14 mouse cellular contexts compared by ENCODE assay signal in the genomic region with DNA sequence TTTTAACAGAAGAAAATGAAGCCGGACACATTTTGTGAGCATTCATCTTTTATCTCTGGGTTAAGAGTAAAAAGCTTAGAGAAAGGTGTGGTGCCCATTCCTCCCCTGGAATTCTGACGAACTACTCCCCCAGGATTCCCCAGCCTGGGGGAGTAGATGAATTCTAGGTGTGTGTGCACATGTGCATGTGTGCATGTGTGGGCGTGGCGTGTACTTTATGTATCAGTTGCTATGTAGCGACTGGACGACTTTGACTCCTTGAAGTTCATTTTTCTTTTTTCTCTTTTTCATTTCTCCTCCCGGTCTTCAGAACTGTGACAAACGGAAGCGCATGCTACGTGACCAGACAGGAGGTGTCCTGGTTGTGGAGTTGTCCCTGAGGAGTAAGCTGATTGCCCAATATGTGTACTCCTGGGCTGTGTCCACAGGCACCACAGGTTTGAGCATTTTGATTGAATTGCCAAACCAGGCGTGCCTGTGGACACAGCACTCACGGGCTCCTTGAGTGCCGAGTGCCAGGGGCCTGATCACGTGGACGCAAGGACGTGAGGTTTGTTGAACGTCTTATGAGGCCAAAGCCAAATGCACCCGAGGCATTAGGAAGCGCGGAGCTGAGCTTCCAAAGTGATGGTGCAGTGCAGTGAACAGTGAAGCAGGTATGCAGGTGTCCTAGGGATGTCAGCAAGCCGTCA. TPM values are rescaled to one million over a fixed set of nuclear protein-coding genes. Genes with fewer than 3 reads are reported as not detected.
DNase-seq lines count a peak whose midpoint lies in the region; ATAC-seq and TF ChIP-seq lines count a peak whose summit lies in the region.
"Had no signal": no experiment of that assay in that cellular context is flagged by ENCODE, and none has a peak within 500 bp of the region (broad histone marks: within the 10 kb centered on the region; RNA-seq: fewer than 3 reads in every experiment).

No protein-coding gene starts in this region.

- H3K4me3 ChIP-seq in hindbrain, embryonic 10.5 days: no peak overlapping the region
- H3K4me3 ChIP-seq in hindbrain, embryonic 11.5 days (ENCODE audit: low read depth, low read length): no peak overlapping the region
- H3K4me3 ChIP-seq in liver, embryonic 12.5 days: no peak overlapping the region
- H3K4me3 ChIP-seq in thymus, adult 2 months (ENCODE audit: control insufficient read depth, insufficient read depth, low read length): no peak overlapping the region
- H3K4me3 ChIP-seq: midbrain, embryonic 15.5 days had no signal

- 91% methylated on average over 21 of the region's 21 CpGs for WGBS in hindbrain, embryonic 10.5 days
- 90% methylated on average over 21 of the region's 21 CpGs for WGBS in hindbrain, embryonic 11.5 days
- 73% methylated on average over 21 of the region's 21 CpGs for WGBS in liver, embryonic 12.5 days (ENCODE audit: insufficient replicate concordance)
- 92% methylated on average over 21 of the region's 21 CpGs for WGBS in thymus, adult 2 months

- peaks cover 13% of the 10 kb centered on the region for H3K4me1 ChIP-seq in hindbrain, embryonic 10.5 days (replicated peaks)
- no peaks in the 10 kb centered on the region for H3K4me1 ChIP-seq in hindbrain, embryonic 11.5 days (replicated peaks; ENCODE audit: control insufficient read depth, insufficient read depth, low read length)
- H3K4me1 ChIP-seq in liver, embryonic 12.5 days: 0 out of 2 replicates have a peak, but pooled peaks cover 4% of the 10 kb centered on the region
- H3K4me1 ChIP-seq in thymus, adult 2 months (replicated peaks; ENCODE audit: control insufficient read depth, insufficient read depth, low read length): no peaks in the 10 kb centered on the region
- H3K4me1 ChIP-seq: midbrain, embryonic 15.5 days had no signal

- H3K9me3 ChIP-seq in hindbrain, embryonic 10.5 days: no peaks in the 10 kb centered on the region
- H3K9me3 ChIP-seq in hindbrain, embryonic 11.5 days (ENCODE audit: control insufficient read depth, low read length): no peaks in the 10 kb centered on the region
- no peaks in the 10 kb centered on the region for H3K9me3 ChIP-seq in liver, embryonic 12.5 days (replicated peaks)
- H3K9me3 ChIP-seq: midbrain, embryonic 15.5 days had no signal

- H3K36me3 ChIP-seq in hindbrain, embryonic 10.5 days: no peaks in the 10 kb centered on the region
- H3K36me3 ChIP-seq in hindbrain, embryonic 11.5 days (ENCODE audit: control insufficient read depth, insufficient read depth, low read length): no peaks in the 10 kb centered on the region
- H3K36me3 ChIP-seq in liver, embryonic 12.5 days: no peaks in the 10 kb centered on the region
- no peaks in the 10 kb centered on the region for H3K36me3 ChIP-seq in thymus, adult 2 months (ENCODE audit: control insufficient read depth, insufficient read depth, low read length)
- H3K36me3 ChIP-seq: midbrain, embryonic 15.5 days had no signal

- no peak overlapping the region for H3K9ac ChIP-seq in hindbrain, embryonic 11.5 days (ENCODE audit: low read depth, low read length)
- H3K9ac ChIP-seq in liver, embryonic 12.5 days: no peak overlapping the region
- H3K9ac ChIP-seq: midbrain, embryonic 15.5 days had no signal

- no peaks in the 10 kb centered on the region for H3K27me3 ChIP-seq in hindbrain, embryonic 10.5 days (ENCODE audit: insufficient read depth, poor library complexity, severe bottlenecking)
- H3K27me3 ChIP-seq in hindbrain, embryonic 11.5 days (ENCODE audit: control insufficient read depth, insufficient read depth, low read length): no peaks in the 10 kb centered on the region
- H3K27me3 ChIP-seq in liver, embryonic 12.5 days (replicated peaks): no peaks in the 10 kb centered on the region
- no peaks in the 10 kb centered on the region for H3K27me3 ChIP-seq in thymus, adult 2 months (ENCODE audit: control insufficient read depth, insufficient read depth, low read length)
- H3K27me3 ChIP-seq: CH12.LX; midbrain, embryonic 15.5 days had no signal

- no peak for DNase-seq in hindbrain, embryonic 10.5 days (ENCODE audit: low spot score)
- DNase-seq in hindbrain, embryonic 11.5 days (ENCODE audit: low spot score): no peak
- peak; percentile 57 for DNase-seq in gonadal fat pad, adult 2 months (ENCODE audit: low read depth)
- peak; percentile 90 for DNase-seq in lung, postnatal 25 days (ENCODE audit: low spot score)
- DNase-seq in neural tube, embryonic 10.5 days (ENCODE audit: extremely low spot score, low spot score): no peak
- DNase-seq in thymus, adult 2 months: no peak
- DNase-seq: heart, adult 18-20 months; layer of hippocampus, adult 9-11 months had no signal

- no peak overlapping the region for H3K4me2 ChIP-seq in hindbrain, embryonic 11.5 days (replicated peaks; ENCODE audit: low read depth, low read length)
- H3K4me2 ChIP-seq in liver, embryonic 12.5 days: no peak overlapping the region
- H3K4me2 ChIP-seq: midbrain, embryonic 15.5 days had no signal

- no peak for TF ChIP-seq POLR2A in thymus, adult 2 months (IDR thresholded peaks at IDR 0.05; ENCODE audit: control insufficient read depth, extremely low read depth, insufficient read depth, low read length, poor library complexity)

- ATAC-seq in hindbrain, embryonic 11.5 days (ENCODE audit: low FRiP score): no peak
- ATAC-seq in liver, embryonic 12.5 days: peak; percentile 51; the same call in 1 of the 2 replicates
- ATAC-seq: hindbrain, postnatal 0 days; midbrain, embryonic 15.5 days had no signal

- peak overlapping the region; percentile 74 for H3K27ac ChIP-seq in hindbrain, embryonic 10.5 days
- H3K27ac ChIP-seq in hindbrain, embryonic 11.5 days (ENCODE audit: low read depth, low read length): no peak overlapping the region
- no peak overlapping the region for H3K27ac ChIP-seq in liver, embryonic 12.5 days
- H3K27ac ChIP-seq in thymus, adult 2 months (ENCODE audit: control insufficient read depth, insufficient read depth, low read length): no peak overlapping the region
- H3K27ac ChIP-seq: hindbrain, postnatal 0 days; midbrain, embryonic 15.5 days had no signal

- no peak for TF ChIP-seq CTCF in thymus, adult 2 months (IDR thresholded peaks at IDR 0.05; ENCODE audit: borderline replicate concordance, control insufficient read depth, extremely low read depth, insufficient read depth, low read length, poor library complexity)

RNA-seq across cellular contexts. Expression of a gene that starts 11.9 kb away (rescaled TPM):
- polyA plus RNA-seq in hindbrain, embryonic 10.5 days (2016; fragmentation: Nextera tagmentation; extraction: Ambion mirVana): not detected in 2 replicates
- 0.13 TPM in 1 of 2 replicates, not detected in the other for polyA plus RNA-seq in hindbrain, embryonic 11.5 days (2014; fragmentation: Nextera tagmentation; extraction: Ambion mirVana)
- 0.11 and 0.26 TPM in 2 replicates for polyA plus RNA-seq in gonadal fat pad, adult 2 months (2012; rRNA removed)
- 0.05 and 0.06 TPM in 2 replicates for polyA plus RNA-seq in liver, embryonic 12.5 days (2016; fragmentation: Nextera tagmentation; extraction: Ambion mirVana)
- 0.12 and 0.15 TPM in 2 replicates for polyA plus RNA-seq in thymus, adult 2 months (2012; rRNA removed)
- polyA plus RNA-seq: limb, embryonic 11.5 days; spleen, adult 2 months had no signal

RNA-seq across cellular contexts. Expression of a gene that starts 48.6 kb away (rescaled TPM):
- polyA plus RNA-seq in hindbrain, embryonic 10.5 days (2016; fragmentation: Nextera tagmentation; extraction: Ambion mirVana): not detected in 2 replicates
- not detected in 2 replicates for polyA plus RNA-seq in hindbrain, embryonic 11.5 days (2014; fragmentation: Nextera tagmentation; extraction: Ambion mirVana)
- polyA plus RNA-seq in gonadal fat pad, adult 2 months (2012; rRNA removed): 2.3 and 4.7 TPM in 2 replicates
- polyA plus RNA-seq in liver, embryonic 12.5 days (2016; fragmentation: Nextera tagmentation; extraction: Ambion mirVana): 0.04 TPM in 1 of 2 replicates, not detected in the other
- 0.13 and 0.15 TPM in 2 replicates for polyA plus RNA-seq in thymus, adult 2 months (2012; rRNA removed)
- polyA plus RNA-seq: limb, embryonic 11.5 days; midbrain, embryonic 15.5 days had no signal

RNA-seq across cellular contexts. Expression of a gene that starts 59.3 kb away (rescaled TPM):
- 20.5 and 24.0 TPM in 2 replicates for polyA plus RNA-seq in hindbrain, embryonic 10.5 days (2016; fragmentation: Nextera tagmentation; extraction: Ambion mirVana)
- polyA plus RNA-seq in hindbrain, embryonic 11.5 days (2014; fragmentation: Nextera tagmentation; extraction: Ambion mirVana): 19.9 and 25.3 TPM in 2 replicates
- 11.7 and 11.8 TPM in 2 replicates for polyA plus RNA-seq in gonadal fat pad, adult 2 months (2012; rRNA removed)
- 110 and 115 TPM in 2 replicates for polyA plus RNA-seq in liver, embryonic 12.5 days (2016; fragmentation: Nextera tagmentation; extraction: Ambion mirVana)
- 20.9 and 21.1 TPM in 2 replicates for polyA plus RNA-seq in thymus, adult 2 months (2012; rRNA removed)

Comparison
In these comparisons a context has a peak if more than half of its experiments do, and no peak if none do; other contexts are left out.
1. DNase-seq: peak in gonadal fat pad, adult 2 months (single experiment) and lung, postnatal 25 days (single experiment); none in hindbrain, embryonic 10.5 days (single experiment), hindbrain, embryonic 11.5 days (single experiment), neural tube, embryonic 10.5 days (single experiment) and thymus, adult 2 months (single experiment).